Mouse (Mus musculus): Measurements from ENCODE around the gene Hist1h2bh. TPM values are rescaled to one million over a fixed set of nuclear protein-coding genes. Genes with fewer than 3 reads are reported as not detected.
A peak's percentile ranks its signal among the peaks of the same experiment; 100 is the strongest.
"Not testable (repeated sequence)": the region's sequence is repeated elsewhere in the genome, so short reads cannot be mapped to it uniquely, and the experiment has no call there.

Gene Hist1h2bh
- polyA plus RNA-seq, 1 experiment from 2014 or later: 0.73 TPM

DNA sequence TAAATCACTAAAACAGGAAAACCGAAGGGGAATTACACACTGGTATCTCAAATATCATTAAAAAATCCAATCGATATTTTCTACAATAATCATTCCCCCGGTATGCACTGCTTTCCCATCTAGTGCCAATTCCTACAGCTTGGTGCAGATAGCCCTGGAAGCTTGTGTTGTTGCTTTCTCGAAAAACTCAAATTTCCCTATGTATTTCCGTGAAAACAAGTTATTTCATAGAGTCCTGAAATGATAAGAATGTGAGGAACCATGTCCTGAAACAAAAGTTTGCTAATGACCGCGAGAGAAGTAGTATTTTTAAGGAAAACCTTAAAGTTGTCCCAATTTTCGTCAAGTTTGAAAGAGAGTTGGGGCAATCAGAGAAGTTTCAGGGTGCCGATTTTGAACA lies 11.2 kb upstream of the Hist1h2bh start:
- no peak for DNase-seq (ENCODE audit: low spot score)
- H3K36me3 ChIP-seq: no peaks in the 10 kb centered on the region
- no peaks in the 10 kb centered on the region for H3K27me3 ChIP-seq (ENCODE audit: insufficient read depth, poor library complexity, severe bottlenecking)
- peak overlapping the region; percentile 68 for H3K4me3 ChIP-seq
- H3K9me3 ChIP-seq: no peaks in the 10 kb centered on the region
- H3K4me1 ChIP-seq: peaks cover 15% of the 10 kb centered on the region; the same call in 1 of the 2 replicates
- 24% methylated on average over 9 of the region's 9 CpGs for WGBS
- H3K27ac ChIP-seq: peak overlapping the region; percentile 90

DNA sequence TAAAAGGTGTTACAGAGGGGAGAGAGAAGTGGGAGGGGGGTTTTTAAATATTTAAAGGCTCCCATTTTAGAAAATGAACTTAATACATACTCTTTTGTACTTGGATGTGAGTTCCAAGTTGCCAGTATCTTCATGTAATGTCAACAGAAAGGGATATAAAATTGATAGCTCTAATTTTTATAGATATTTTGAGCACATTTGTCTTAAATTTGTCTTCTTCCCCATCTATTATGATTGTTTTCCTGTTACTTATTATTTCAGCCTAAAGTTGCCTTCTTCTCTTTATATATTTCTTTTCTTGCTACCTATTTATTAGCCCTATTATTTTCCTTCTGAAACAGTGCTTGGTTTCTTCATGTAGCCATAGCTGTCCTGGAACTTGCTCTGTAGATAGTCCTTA lies 9.8 kb upstream of the Hist1h2bh start, which contains the start of gene Hist1h1d:
Gene Hist1h1d, plus strand, starts transcription at position 301 of the 400 bp plus-strand sequence.
- Histone ChIP-seq H3K4me3 (no peak within 1 kb of the TSS; the same call in 1 of the 2 replicates), H3K9me3 (no peaks in the 10 kb centered on the region), H3K27me3 (ENCODE audit: insufficient read depth, poor library complexity, severe bottlenecking) (no peaks in the 10 kb centered on the region), H3K27ac (peak within 1 kb of the TSS; percentile 90), H3K36me3 (no peaks in the 10 kb centered on the region), H3K4me1 (peaks cover 15% of the 10 kb centered on the region; the same call in 1 of the 2 replicates)
- no peak for DNase-seq (ENCODE audit: low spot score)

GRCm38 (mm10) chr13:23551931-23552914 lies 9.0 kb upstream of the Hist1h2bh start:
- DNase-seq (ENCODE audit: low spot score): no peak
- H3K27ac ChIP-seq: peak overlapping the region; percentile 90
- no peaks in the 10 kb centered on the region for H3K27me3 ChIP-seq (ENCODE audit: insufficient read depth, poor library complexity, severe bottlenecking)
- H3K4me1 ChIP-seq: peaks cover 15% of the 10 kb centered on the region; the same call in 1 of the 2 replicates
- no peaks in the 10 kb centered on the region for H3K36me3 ChIP-seq
- H3K4me3 ChIP-seq: peak overlapping the region; percentile 56
- H3K9me3 ChIP-seq: no peaks in the 10 kb centered on the region
- 52% methylated on average over 8 of the region's 8 CpGs for WGBS

GRCm38 (mm10) chr13:23551146-23551834 lies 8.1 kb upstream of the Hist1h2bh start, which contains the start of gene Hist1h4f:
Gene Hist1h4f (minus strand): TSS chr13:23551648.
- DNase-seq (ENCODE audit: low spot score): peak; percentile 98
- H3K36me3 ChIP-seq; H3K9me3 ChIP-seq; H3K27me3 ChIP-seq (ENCODE audit: insufficient read depth, poor library complexity, severe bottlenecking): not testable (repeated sequence)
- H3K4me1 ChIP-seq: peaks cover 15% of the 10 kb centered on the region; the same call in 1 of the 2 replicates
- H3K4me3 ChIP-seq: peak within 1 kb of the TSS; percentile 56
- H3K27ac ChIP-seq: peak within 1 kb of the TSS; percentile 90
- under 1% methylated on average over 47 of the region's 47 CpGs for WGBS

DNA sequence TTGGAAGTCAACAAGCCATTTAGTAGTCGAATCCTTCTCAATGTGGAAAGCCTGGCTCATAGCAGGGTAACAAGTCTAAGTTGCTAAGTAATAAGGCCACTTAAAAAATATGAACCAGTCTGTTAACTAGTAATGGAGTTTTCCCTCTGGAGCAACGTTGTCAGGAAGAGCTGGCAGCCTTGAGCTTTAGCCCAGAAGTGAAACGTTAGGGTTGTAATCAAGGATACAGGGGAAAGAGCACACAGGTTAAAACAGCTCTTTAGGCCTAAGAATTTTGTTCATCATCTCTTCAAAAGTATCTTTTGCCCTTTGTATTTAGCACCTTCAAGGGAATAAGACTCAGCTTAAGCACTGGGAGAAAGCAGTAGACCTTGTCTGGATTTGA lies 7.6 kb upstream of the Hist1h2bh start:
- WGBS: 12% methylated on average over 3 of the region's 3 CpGs
- H3K27ac ChIP-seq: peak overlapping the region; percentile 90
- H3K4me3 ChIP-seq: peak overlapping the region; percentile 56
- H3K36me3 ChIP-seq: no peaks in the 10 kb centered on the region
- peaks cover 15% of the 10 kb centered on the region; the same call in 1 of the 2 replicates for H3K4me1 ChIP-seq
- no peaks in the 10 kb centered on the region for H3K27me3 ChIP-seq (ENCODE audit: insufficient read depth, poor library complexity, severe bottlenecking)
- H3K9me3 ChIP-seq: no peaks in the 10 kb centered on the region
- no peak for DNase-seq (ENCODE audit: low spot score)

DNA sequence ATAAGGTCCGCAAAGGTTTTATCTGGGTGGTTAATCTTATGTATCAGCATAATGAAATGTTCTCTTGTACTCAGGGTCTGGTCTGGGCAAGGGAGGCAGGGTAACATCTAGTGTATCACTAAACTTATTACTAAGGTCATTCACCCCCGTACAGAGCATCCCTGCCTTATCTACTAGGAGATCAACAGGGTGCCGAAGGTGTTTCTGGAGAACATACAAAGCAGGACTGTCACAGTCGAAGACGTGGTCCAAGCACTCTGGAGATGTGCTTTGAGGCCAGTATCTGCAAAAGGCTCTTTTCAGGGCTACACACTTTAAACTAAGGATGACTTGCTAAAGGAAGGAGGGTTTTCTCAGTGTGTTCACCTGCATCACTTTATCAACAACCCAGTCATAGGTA lies 3.5 kb upstream of the Hist1h2bh start:
- H3K4me1 ChIP-seq: peaks cover 5% of the 10 kb centered on the region; the same call in 1 of the 2 replicates
- no peak for DNase-seq (ENCODE audit: low spot score)
- peak overlapping the region; percentile 22; the same call in 1 of the 2 replicates for H3K27ac ChIP-seq
- 67% methylated on average over 5 of the region's 5 CpGs for WGBS
- no peaks in the 10 kb centered on the region for H3K36me3 ChIP-seq
- no peaks in the 10 kb centered on the region for H3K27me3 ChIP-seq (ENCODE audit: insufficient read depth, poor library complexity, severe bottlenecking)
- H3K9me3 ChIP-seq: no peaks in the 10 kb centered on the region
- no peak overlapping the region for H3K4me3 ChIP-seq

DNA sequence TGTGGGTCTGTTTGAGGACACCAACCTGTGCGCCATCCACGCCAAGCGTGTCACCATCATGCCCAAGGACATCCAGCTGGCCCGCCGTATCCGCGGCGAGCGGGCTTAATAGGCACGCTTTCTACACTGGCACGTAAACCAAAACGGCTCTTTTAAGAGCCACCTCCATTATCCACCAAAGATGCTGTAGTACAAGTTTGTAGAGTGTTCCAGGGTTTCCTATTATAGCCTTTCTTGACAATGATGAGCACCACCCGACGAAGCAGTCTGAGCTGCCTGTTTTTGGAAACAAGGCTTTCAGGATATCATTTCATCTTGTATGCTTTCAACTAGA lies 1.6 kb upstream of the Hist1h2bh start:
- not testable (repeated sequence) for H3K27me3 ChIP-seq (ENCODE audit: insufficient read depth, poor library complexity, severe bottlenecking); H3K4me1 ChIP-seq; DNase-seq (ENCODE audit: low spot score); H3K9me3 ChIP-seq; H3K27ac ChIP-seq; H3K36me3 ChIP-seq
- under 1% methylated on average over 14 of the region's 14 CpGs for WGBS
- peak overlapping the region; percentile 59 for H3K4me3 ChIP-seq

DNA sequence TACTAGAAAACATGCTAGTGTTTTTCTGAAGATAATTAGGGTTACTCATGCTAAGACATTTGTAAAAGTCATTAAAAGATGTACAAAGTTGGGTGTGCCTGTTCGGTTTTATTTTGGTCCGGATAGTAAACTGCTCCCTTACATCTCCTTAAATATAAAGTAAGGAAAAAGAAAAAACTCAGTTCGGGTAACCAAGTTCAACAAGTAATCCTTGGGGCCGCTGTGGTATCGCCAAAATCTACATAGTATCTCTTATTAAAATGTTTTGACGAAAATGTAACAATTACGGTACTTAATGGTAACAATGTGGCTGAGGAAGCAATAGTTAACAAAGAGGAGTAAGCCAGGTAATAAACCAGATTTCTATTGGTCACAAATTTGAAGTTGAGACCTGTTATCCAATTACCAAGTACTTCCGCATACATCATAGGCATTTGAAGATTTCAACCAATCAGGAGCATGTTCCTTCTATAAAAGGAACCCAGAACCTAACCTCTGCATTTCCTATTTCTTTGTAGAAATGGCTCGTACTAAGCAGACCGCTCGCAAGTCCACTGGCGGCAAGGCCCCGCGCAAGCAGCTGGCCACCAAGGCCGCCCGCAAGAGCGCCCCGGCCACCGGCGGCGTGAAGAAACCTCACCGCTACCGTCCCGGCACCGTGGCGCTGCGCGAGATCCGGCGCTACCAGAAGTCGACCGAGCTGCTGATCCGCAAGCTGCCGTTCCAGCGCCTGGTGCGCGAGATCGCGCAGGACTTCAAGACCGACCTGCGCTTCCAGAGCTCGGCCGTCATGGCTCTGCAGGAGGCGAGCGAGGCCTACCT lies 984 bp upstream of the Hist1h2bh start, which contains the start of gene Hist1h3f:
Gene Hist1h3f, plus strand, starts transcription at position 88 of the 822 bp plus-strand sequence.
- Histone ChIP-seq H3K36me3 (no peaks in the 10 kb centered on the region), H3K27me3 (ENCODE audit: insufficient read depth, poor library complexity, severe bottlenecking) (no peaks in the 10 kb centered on the region), H3K4me3 (peak within 1 kb of the TSS; percentile 59), H3K4me1 (no peaks in the 10 kb centered on the region; the same call in 1 of the 2 replicates), H3K27ac (peak within 1 kb of the TSS; percentile 93), H3K9me3 (no peaks in the 10 kb centered on the region)
- under 1% methylated on average over 29 of the region's 45 CpGs for WGBS
- DNase-seq (ENCODE audit: low spot score): peak; percentile 87

GRCm38 (mm10) chr13:23542225-23542980 lies 789 bp downstream of the Hist1h2bh start:
- H3K36me3 ChIP-seq; H3K4me1 ChIP-seq; H3K27me3 ChIP-seq (ENCODE audit: insufficient read depth, poor library complexity, severe bottlenecking); H3K9me3 ChIP-seq; DNase-seq (ENCODE audit: low spot score): not testable (repeated sequence)
- WGBS: 10% methylated on average over 3 of the region's 3 CpGs
- Histone ChIP-seq H3K4me3 (peak overlapping the region; percentile 59), H3K27ac (peak overlapping the region; percentile 93)

DNA sequence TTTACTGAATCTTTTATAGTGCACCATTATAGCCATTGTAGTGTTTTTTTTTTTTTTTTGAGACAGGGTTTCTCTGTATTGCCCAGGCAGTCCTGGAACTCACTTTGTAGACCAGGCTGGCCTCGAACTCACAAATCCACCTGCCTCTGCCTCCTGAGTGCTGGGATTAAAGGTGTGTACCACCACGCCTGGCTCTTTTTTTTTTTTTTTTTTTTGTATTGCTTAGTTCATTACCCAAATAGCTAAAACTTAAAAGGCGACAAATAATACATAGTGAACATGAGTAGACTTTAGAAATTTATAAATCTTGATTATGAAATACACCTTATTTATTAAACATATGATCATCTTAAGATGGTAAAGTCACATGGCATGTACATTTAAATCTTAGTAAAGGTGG lies 1.7 kb downstream of the Hist1h2bh start:
- 88% methylated on average over 3 of the region's 3 CpGs for WGBS
- Histone ChIP-seq H3K27ac (no peak overlapping the region), H3K27me3 (ENCODE audit: insufficient read depth, poor library complexity, severe bottlenecking) (no peaks in the 10 kb centered on the region), H3K4me1 (peaks cover 8% of the 10 kb centered on the region; the same call in 1 of the 2 replicates), H3K9me3 (no peaks in the 10 kb centered on the region), H3K4me3 (no peak overlapping the region), H3K36me3 (no peaks in the 10 kb centered on the region)
- no peak for DNase-seq (ENCODE audit: low spot score)

GRCm38 (mm10) chr13:23539821-23540220 lies 3.4 kb downstream of the Hist1h2bh start:
- H3K4me1 ChIP-seq: peaks cover 12% of the 10 kb centered on the region; the same call in 1 of the 2 replicates
- WGBS: 71% methylated on average over 1 of the region's 1 CpGs
- H3K9me3 ChIP-seq; H3K27ac ChIP-seq; H3K36me3 ChIP-seq; DNase-seq (ENCODE audit: low spot score); H3K4me3 ChIP-seq; H3K27me3 ChIP-seq (ENCODE audit: insufficient read depth, poor library complexity, severe bottlenecking): not testable (repeated sequence)

- Histone ChIP-seq H3K4me1 (peaks cover 20% of the 10 kb centered on the region; the same call in 1 of the 2 replicates), H3K9me3 (no peaks in the 10 kb centered on the region), H3K27me3 (ENCODE audit: insufficient read depth, poor library complexity, severe bottlenecking) (no peaks in the 10 kb centered on the region), H3K36me3 (no peaks in the 10 kb centered on the region), H3K4me3 (no peak overlapping the region), H3K27ac (no peak overlapping the region)
- DNase-seq (ENCODE audit: low spot score): no peak
- WGBS: 86% methylated on average over 5 of the region's 5 CpGs
These were observed 4.9 kb downstream of the Hist1h2bh start for GRCm38 (mm10) chr13:23538249-23538648.
